Mouse (Mus musculus) lung, postnatal 0 days (tissue): ENCODE results near the gene Pcsk5.

Source experiments
- CTCF ChIP-seq: IDR thresholded peaks from 2 replicates; pipeline ENCODE4 v1.5.1; 2016; ENCODE audit warnings: antibody characterized with exemption, mild to moderate bottlenecking
- EP300 ChIP-seq: IDR thresholded peaks from 2 replicates; pipeline ENCODE4 v1.6.1; 2016; ENCODE audit warnings: antibody characterized with exemption, mild to moderate bottlenecking, control low read depth

DNA sequence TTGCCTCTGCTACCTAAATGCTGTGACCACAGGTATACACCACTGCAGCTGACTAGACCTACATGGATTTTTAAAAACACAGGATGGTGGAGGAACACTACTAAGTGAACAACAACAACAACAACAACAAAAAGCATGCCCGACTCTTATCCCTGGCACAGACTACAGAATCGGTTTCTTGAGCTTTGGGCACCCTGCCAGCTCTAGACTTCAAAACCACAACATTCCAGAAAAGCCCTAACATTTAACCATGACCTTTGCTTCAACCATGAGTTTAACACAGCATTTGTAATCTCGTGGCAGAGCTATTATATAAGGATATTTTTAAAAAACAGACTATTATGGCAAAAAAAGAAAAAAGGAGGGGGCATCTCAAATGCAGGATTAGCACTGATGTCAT lies 84.6 kb downstream of the Pcsk5 start:
- no peak for TF ChIP-seq CTCF
- no peak for TF ChIP-seq EP300
